Mouse (Mus musculus) retina, adult 2 months (tissue): Measurements from ENCODE around the gene Trdmt1.

Source experiments
- DNase-seq: peaks from one replicate; pipeline ENCODE4 v3.0.0-alpha.2; 2012; ENCODE audit warnings: low read depth, low spot score

Trdmt1 gene

GRCm38 (mm10) chr2:13557145-13558030, 12.9 kb upstream of the Trdmt1 start:
- DNase-seq: no peak

GRCm38 (mm10) chr2:13556239-13556638, 11.8 kb upstream of the Trdmt1 start:
- no peak for DNase-seq

DNA sequence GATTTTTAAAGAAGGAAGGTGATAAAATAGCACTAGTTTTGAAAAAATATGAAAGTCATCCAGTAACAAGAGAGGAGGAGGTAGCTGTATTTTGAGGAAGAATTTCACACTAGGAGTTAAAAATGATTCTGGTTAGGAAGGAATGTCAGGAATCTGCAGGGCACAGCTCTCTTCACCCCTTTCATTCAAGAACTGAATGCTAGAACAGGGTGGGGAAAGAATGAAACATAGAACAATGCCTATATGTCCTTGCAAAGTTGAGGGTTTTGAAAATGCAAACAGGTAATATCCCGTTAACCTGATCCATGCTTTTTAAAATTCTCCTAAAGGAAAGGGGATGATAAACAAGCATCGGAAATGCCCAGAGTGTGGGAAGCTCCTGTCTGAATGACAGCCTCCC, 9.5 kb upstream of the Trdmt1 start:
- no peak for DNase-seq

DNA sequence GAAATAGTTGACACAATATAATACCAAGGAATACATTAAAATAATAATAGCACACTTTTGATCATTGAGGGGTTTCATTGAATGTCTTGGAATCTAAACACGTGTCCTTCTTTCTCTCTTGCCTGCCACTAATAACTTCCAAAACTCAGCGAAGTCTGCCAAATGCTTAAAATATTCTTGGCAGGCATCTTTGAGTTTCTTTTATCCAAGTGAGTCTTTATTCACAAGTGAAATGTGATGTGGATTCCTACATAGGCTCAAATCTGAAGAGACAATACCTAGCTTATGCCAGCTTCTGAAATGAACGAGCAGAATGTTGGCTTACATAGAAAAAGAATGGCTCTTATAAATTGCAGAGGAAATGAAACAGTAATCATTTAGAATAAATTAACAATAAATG, 4.3 kb upstream of the Trdmt1 start:
- DNase-seq: no peak

- no peak for DNase-seq
These were observed 846 bp downstream of the Trdmt1 start for GRCm38 (mm10) chr2:13543519-13544124.

DNA sequence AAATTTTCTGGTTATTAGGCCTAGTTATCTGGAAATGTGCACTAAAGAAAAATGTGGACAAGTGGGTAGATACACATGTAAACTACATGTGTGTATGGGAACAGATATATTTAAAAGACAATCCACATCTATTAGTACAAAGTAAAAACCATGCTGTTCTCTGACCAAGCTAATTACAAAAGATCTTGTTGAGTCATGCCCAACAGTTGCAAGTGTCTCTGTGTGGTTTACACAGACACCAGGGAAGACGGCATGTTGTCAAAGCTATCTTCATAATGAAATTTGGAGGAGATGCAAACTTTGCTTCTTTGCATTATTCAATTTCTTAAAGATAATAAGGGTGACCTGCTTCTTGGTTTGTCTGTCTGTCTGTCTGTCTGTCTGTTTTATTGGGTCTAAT, 4.6 kb downstream of the Trdmt1 start:
- no peak for DNase-seq

- no peak for DNase-seq
These were observed 5.6 kb downstream of the Trdmt1 start for GRCm38 (mm10) chr2:13538704-13539377.

- DNase-seq: no peak
These were observed 6.2 kb downstream of the Trdmt1 start for GRCm38 (mm10) chr2:13538258-13538657.

DNA sequence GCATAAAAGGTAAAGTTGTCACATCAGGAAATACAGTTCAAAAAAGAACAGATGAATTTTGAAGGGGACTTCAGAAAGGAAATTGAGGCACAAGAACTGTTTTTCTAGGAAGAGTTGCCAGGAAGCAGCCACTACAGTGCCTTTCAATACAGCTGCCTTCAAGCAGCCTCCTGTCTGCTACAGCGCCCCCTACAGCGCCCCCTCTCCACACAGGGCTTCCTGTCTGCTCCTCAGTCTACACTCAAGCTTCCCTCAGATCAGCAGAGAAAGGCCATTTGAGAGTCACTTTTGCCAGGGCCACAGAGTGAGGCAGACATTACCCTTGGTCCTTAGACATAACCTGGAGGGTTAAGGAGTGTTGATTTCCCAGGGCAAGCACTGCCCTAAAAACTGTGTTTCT, 6.7 kb downstream of the Trdmt1 start:
- DNase-seq: no peak

- no peak for DNase-seq
These were observed 7.7 kb downstream of the Trdmt1 start for GRCm38 (mm10) chr2:13536747-13537146.

DNA sequence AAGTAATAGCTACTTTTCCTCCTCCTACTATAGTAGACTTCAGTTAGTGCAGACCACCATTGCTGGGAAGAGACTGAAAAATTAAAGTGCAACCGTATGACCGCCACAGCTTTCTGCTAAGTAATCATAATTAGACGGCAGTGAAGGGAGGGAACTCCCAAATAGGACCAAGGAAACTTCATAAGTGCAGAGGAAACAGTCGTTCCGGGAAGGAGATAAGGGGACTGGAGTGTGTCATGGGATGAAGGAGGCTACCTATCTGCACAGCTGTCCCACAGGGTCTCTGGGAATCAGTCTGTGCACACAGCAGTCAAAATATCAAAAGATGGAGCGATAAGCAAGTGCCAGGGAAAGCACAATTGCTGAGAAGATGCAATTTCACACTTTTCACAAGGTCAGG, 13.8 kb downstream of the Trdmt1 start:
- no peak for DNase-seq

GRCm38 (mm10) chr2:13529253-13529933, 15.1 kb downstream of the Trdmt1 start:
- DNase-seq: no peak

DNA sequence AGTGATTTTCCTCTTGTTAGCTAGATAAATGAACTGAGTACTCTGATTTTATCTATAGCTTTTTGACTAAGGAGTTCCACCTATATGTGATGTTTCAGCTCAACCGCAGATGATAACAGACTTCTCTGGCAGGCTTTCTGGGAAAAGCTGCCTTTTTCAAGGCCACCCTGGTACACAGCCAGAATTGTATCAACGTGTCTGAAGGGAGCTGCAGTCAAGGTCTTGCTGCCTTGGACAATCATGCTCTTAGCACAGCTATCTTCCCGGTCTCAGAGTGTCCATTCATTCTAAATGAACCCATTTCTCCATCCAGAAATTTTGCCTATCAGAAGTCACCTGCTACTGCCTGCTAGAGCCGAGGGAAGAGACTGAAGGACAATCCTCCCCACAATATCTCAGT, 16.9 kb downstream of the Trdmt1 start:
- no peak for DNase-seq

DNA sequence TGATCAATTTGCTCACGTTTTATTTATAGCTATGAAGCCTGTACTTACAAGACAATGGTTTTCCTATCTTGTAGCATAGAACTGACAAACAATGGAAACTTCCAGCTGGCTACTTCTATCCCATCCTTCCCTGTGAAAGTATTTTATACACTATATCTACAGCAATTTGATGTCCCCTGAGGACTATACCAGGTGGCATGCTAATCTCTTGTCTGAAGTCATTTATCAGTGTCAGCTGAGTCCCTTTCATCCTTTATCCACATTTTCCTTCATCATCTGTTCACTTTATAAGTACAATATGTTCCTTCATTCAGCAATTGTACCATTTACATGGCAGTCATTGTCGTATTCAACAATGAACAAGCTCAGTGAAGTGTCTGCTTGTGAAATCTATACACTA, 17.3 kb downstream of the Trdmt1 start:
- DNase-seq: no peak

- DNase-seq: no peak
These were observed 18.3 kb downstream of the Trdmt1 start for GRCm38 (mm10) chr2:13526205-13526604.

DNA sequence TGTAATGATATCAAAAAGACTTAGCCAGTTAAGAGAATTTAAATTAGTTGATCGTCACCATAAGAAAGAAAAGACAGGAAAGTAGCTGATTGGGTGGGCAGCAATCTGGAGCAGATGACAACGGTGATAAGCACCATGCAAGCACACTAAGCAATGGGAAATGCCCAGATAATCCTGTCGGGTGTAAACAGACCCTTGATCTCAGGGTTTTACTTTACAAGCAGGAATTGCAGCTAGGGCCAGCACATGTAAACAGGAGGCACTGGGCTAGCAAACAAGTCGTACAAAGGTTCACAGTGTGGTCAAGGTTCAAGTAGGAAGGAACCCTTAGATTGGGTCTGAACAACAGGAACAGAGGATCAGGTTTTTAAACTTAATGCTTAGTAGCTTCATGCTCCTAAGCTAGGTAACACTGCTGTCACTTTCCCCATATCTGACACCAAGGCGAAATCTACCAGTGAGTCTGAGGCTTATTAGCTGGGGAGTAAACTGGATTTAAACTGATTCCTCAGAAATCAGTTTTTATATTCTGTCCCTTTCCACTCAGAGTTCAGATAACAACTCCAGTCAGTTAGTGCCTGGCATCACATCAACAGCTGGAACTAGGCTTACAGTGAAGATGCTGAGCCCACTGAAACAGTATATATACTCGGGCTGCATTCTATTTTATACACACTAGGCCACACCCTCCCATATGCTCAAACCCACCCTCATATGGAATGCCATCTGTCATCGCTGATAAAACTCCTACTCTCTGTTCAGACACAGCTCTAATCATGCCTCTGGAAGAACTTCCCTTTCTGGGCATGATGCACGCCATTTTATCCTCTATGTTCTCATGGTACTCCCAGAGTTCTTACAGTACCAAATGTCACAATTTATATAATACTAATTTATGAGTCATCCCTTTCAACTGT, 20.7 kb downstream of the Trdmt1 start:
- no peak for DNase-seq

- no peak for DNase-seq
These were observed 22.4 kb downstream of the Trdmt1 start for GRCm38 (mm10) chr2:13522106-13522505.

DNA sequence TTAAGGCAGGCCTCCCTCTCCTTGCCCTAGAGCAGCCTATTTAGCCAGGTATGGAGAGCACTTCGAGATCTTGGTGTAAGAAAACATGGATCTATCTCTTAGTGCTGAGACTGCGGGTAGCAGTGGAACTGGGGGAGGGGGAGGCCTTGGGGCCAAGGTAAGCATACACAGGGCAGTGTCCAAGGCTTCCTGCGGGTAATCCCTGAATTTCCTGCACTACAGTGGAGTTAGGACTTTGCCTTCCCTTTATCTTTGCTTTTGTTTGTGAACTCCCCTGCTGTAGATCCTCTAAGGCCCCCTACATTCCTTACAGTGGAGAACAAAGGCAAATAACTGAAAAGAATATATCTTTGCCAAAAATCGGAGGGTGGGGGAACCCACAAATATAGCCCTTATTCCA, 29.5 kb downstream of the Trdmt1 start:
- no peak for DNase-seq

DNA sequence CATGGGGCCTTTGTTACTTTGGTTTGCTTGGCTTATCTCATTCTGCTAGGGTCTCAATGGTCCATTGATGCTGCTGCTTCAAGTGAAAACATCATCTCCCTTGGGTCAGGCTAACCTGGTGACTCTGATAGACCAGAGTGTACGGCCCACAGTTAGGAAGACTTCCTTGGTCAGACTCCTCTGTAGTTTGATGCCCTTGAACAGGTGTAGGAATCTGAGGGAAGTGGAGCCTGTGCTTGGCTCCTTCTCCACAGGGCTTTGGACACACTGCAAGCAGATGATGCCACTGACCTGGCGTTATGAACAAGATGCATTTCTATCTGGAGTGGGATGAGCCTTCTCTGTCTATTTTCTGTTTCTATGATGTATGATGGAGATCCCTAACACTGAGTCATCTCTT, 41.8 kb downstream of the Trdmt1 start:
- DNase-seq: no peak

DNA sequence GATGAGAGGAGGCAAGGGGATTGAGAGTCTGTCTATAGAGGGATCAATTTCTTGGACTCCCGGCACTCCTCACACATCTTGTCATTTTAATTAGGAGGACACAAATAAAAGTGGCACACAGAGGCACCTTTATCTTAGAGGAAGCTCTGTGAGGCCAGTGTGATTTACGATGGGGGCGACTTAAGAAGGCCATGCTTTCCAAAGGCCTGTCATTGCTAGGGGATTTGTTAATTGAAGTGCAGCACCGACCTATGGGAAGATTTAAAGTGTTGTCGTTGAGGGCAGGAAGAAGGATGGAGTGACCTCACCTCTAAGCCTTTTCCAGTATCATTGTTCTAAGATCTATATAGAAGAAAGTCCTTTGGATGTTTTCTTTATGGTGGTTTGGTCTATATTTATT, 42.9 kb downstream of the Trdmt1 start:
- no peak for DNase-seq
